Mouse (Mus musculus) T-helper 1 cell (primary cell): ENCODE measurements around the gene Zfp472.

ENCODE experiments used
- in situ Hi-C: fragments of 300-600 bp; cut with MboI, MseI; formaldehyde crosslinking; loops from one replicate; pipeline ENCODE4 v1.15.1; 2025; ENCODE audit warnings: high pct_unique_total_duplicates

Zfp472 gene

GRCm38 (mm10) chr17:32965623-32966290, at the start of gene Zfp472:
TSS of gene Zfp472 (plus strand) at chr17:32965814.
- in situ Hi-C loops = no loop called here

DNA sequence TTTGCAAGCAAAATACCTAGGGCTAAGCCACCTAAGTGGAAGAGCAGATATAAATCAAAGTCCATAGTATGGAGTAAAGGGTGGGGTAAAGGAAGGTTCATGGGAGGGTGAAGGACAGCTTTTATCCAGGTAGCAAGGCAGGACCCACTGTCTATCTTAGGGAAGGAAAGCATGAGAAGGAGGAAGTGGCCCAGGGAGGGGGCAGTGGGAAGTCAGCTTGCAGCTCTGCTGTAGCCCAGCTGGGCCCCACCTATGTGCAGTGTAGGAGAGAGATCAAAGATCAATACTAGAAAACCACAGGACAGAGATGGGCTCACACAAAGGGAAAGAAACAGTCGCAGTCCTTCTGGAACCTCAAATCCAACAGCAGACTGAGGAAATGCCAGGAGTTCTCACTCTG, 49.5 kb upstream of the Zfp472 start:
- in situ Hi-C loops = no loop called here

GRCm38 (mm10) chr17:32917131-32917530, 48.5 kb upstream of the Zfp472 start, which contains the start of gene Cyp4f14:
TSS of gene Cyp4f14 (minus strand) at chr17:32917342.
- in situ Hi-C loops = no loop called here

- in situ Hi-C loops = no loop called here
These were observed 46.5 kb upstream of the Zfp472 start for GRCm38 (mm10) chr17:32919123-32919522.

DNA sequence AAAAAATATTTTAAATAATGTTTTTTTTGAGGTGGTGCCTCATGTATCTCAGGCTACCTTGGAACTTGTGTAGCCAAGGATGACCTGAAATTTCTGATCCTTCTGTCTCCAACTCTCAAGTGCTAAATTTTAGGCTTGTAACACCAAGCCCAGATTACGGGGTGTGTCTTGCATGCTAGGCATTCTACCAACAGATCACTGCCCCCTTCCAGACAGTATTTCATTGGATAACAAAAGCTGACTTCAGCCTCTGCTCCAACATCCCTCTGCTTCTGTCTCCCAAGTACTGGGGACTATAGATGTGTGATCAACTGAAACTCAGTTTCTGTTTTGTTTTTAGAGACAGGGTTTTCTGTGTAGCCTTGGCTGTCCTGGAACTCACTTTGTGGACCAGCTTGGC, 41.9 kb upstream of the Zfp472 start:
- in situ Hi-C loops = no loop called here

GRCm38 (mm10) chr17:32924658-32925312, 40.8 kb upstream of the Zfp472 start:
- in situ Hi-C loops = no loop called here

GRCm38 (mm10) chr17:32927803-32928202, 37.8 kb upstream of the Zfp472 start:
- in situ Hi-C loops = no loop called here

GRCm38 (mm10) chr17:32939831-32940230, 25.8 kb upstream of the Zfp472 start:
- in situ Hi-C loops = no loop called here

GRCm38 (mm10) chr17:32943661-32944060, 22.0 kb upstream of the Zfp472 start:
- in situ Hi-C loops = no loop called here

DNA sequence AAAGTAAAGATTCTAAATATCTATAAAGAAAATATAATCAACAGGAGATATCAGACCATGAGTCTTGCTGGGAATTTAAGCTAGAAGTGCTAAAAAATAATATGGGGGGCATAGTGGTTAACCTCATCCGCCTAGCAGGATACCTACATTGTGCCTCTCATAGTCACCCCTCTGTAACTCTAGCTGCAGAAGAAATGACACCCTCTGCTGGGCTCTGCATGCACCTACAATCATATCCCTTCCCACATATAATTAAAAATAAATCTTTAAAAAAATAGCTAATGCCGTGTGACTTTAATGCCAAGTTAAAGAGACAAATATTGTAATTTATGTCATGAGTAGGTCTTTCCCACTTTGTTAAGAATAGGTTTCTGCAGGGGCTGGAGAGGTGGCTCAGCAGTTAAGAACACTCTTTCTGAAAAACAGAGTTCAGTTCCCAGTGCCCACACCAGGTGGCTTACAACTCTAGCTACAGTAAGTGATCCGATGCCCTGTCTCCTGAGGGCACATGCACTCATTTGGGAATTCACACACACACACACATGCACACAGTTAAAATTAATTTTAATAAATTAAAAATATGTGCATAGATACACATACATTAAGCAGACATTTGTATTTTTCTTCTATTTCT, 21.1 kb upstream of the Zfp472 start:
- in situ Hi-C loops = no loop called here

DNA sequence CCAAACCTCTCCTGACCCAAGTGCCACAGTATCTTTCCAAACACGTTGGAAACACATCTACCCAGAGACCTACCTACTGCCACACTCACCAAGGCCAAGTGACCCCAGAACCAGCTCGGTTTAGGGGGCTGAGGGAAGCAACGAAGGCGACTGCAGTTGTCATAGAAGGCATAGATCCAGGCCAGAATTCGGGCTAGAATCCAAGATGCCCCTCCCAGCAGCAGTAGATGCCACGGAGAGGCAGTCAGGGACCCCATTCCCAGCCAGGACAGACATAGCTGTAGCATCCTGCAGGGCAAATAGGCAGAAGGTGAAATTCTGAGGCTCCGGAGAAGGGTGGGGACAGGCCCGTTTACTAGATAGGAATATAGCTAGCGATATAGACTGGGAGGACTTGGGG, 18.9 kb upstream of the Zfp472 start:
- in situ Hi-C loops = no loop called here

DNA sequence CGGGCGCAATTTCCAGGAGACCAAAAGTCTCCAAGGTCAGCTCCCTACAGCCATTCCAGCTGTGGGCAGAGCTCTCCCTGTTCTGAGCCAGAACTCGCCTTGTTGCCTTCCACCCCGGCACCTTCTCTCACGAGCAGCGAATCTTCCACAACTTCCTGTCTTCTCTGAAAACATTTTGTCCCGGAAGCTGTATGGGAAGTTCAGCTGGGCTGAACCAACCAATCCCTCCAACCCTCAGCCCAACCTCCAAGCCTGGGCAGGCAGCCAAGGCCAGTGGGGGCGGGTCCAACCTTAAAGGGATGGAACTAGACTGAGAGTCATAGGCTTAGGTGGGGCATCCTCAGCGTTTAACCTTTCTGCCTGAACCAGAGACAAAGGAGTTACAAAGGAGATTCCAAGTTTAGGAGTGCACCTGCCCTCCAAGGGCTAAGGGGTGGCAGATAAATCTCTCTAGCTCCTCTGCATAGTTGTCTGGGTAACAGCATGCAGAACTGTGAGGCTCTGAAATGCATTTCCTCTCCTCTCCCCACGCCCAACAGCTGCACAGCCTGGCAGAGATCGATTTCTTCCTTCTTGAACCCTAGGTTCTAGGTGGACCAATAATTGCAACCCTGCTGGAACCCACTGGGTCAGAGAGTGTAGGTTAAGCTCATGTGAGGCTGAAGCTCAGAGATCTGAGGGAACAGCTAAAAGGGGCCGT, 18.2 kb upstream of the Zfp472 start, which contains the start of gene Cyp4f13:
Cyp4f13 (minus strand) TSS at position 188 of the 700 bp plus-strand sequence.
- in situ Hi-C loops = no loop called here

DNA sequence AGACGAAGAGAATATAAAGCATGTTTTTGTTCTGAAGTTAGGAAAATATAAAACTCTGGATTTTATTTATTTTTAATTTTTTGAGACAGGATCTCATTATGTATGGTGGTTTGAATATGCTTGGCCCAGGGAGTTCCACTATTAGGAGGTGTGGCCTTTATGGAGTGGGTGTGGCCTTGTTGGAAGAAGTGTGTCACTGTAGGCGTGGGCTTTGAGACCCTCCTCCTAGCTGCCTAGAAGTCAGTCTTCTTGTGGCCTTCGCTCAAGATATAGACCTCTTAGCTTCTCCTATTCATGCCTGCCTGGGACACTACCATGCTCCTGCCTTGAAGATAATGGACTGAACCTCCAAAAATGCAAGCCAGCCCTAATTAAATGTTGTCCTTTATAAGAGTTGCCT, 15.5 kb upstream of the Zfp472 start:
- in situ Hi-C loops = no loop called here

DNA sequence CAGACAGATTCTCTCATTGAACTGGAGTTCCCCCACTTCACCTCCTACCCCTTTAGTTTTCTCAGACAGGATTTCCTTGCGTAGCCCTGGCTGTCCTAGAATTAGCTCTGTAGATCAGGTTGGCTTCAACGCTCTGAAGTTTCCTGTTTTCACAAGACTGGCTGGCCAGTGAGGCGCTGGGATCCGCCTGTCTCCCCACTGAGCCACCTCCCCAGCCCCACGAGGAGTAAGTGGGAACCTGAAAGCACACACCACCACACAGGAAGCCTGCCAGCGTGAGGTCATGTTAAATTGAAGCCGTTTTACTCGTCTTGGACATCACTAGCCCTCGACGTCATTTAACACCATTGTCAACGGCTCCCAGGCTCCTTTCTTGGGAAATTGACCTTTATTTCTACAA, 14.6 kb upstream of the Zfp472 start:
- in situ Hi-C loops = no loop called here

DNA sequence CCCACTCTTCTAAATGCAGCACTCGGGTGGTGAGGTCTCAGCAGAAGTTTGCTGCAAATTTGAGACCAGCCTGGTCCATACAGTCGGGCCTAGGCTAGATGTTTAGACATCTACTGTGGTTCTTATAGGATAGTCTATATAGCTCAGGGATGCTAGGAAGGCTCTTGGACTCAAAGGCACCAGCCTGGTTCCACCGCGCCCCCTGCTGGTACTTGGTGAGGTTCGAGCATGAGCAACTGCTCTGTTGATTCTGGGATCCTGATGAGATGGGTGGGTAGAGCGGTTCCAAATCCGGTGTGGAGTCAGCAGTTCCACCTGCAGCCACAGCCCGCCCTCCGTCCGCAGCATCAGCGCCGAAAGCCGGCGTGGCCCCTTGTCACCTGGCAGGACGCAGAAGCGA, 14.2 kb upstream of the Zfp472 start:
- in situ Hi-C loops = no loop called here

- in situ Hi-C loops = no loop called here
These were observed 376 bp upstream of the Zfp472 start for GRCm38 (mm10) chr17:32965253-32965622.

- in situ Hi-C loops = no loop called here
These were observed 15.7 kb downstream of the Zfp472 start for GRCm38 (mm10) chr17:32981361-32981760.

GRCm38 (mm10) chr17:32986301-32986700, 20.7 kb downstream of the Zfp472 start:
- in situ Hi-C loops = no loop called here

GRCm38 (mm10) chr17:32991965-32992698, 26.5 kb downstream of the Zfp472 start:
- in situ Hi-C loops = no loop called here

- in situ Hi-C loops = no loop called here
These were observed 27.3 kb downstream of the Zfp472 start, which contains the start of gene Zfp952 for GRCm38 (mm10) chr17:32992699-32993474. TSS of gene Zfp952 (plus strand) at chr17:32993129.

- in situ Hi-C loops = no loop called here
These were observed 32.9 kb downstream of the Zfp472 start for GRCm38 (mm10) chr17:32998492-32998891.
